Mouse (Mus musculus) hindbrain, embryonic 11.5 days (tissue): Measurements from ENCODE around the gene Pnmal2. TPM values are rescaled to one million over a fixed set of nuclear protein-coding genes. Genes with fewer than 3 reads are reported as not detected.

Experiments used
- ATAC-seq: fragments of 200-750 bp; cut with Nextera tagmentation; 2 replicates; pipeline ENCODE4 v1.8.0; 2017; ENCODE audit warnings: mild to moderate bottlenecking, moderate TSS enrichment, moderate library complexity; ENCODE audit not compliant: low FRiP score
- DNase-seq: peaks from one replicate; pipeline ENCODE4 v3.0.0-alpha.2; 2015; ENCODE audit warnings: low spot score
- H3K27ac ChIP-seq: fragments of 300-500 bp; sonication (generic); 2 replicates; pipeline ENCODE4 v1.5.1; 2014; ENCODE audit warnings: mild to moderate bottlenecking, low read depth, low read length
- H3K27me3 ChIP-seq: fragments of 300-500 bp; sonication (generic); 2 replicates; pipeline ENCODE4 v1.6.1; 2014; ENCODE audit warnings: mild to moderate bottlenecking, low read length, moderate library complexity, mixed read lengths; ENCODE audit not compliant: control insufficient read depth, insufficient read depth
- H3K36me3 ChIP-seq: fragments of 300-500 bp; sonication (generic); 2 replicates; pipeline ENCODE4 v1.6.1; 2014; ENCODE audit warnings: mild to moderate bottlenecking, low read length, moderate library complexity, mixed read lengths; ENCODE audit not compliant: control insufficient read depth, insufficient read depth
- H3K4me1 ChIP-seq: fragments of 300-500 bp; sonication (generic); replicated peaks from 2 replicates; pipeline ENCODE4 v1.6.1; 2014; ENCODE audit warnings: low read length, mixed read lengths; ENCODE audit not compliant: control insufficient read depth, insufficient read depth
- H3K4me2 ChIP-seq: fragments of 300-500 bp; sonication (generic); replicated peaks from 2 replicates; pipeline ENCODE4 v1.6.1; 2014; ENCODE audit warnings: mild to moderate bottlenecking, low read depth, low read length
- H3K4me3 ChIP-seq: fragments of 300-500 bp; sonication (generic); 2 replicates; pipeline ENCODE4 v1.5.1; 2014; ENCODE audit warnings: low read depth, low read length
- H3K9ac ChIP-seq: fragments of 300-500 bp; sonication (generic); 2 replicates; pipeline ENCODE4 v1.6.1; 2014; ENCODE audit warnings: low read depth, low read length
- H3K9me3 ChIP-seq: fragments of 300-500 bp; sonication (generic); 2 replicates; pipeline ENCODE4 v1.6.1; 2016; ENCODE audit warnings: low read length; ENCODE audit not compliant: control insufficient read depth
- WGBS: fragments of 180-500 bp; shearing (Covaris S2); extraction: QIAGEN DNeasy Blood & Tissue Kit; methylation state at CpG from one replicate; pipeline ENCODE4 v1.1.7; 2014; 5-methylcytosine and 5-hydroxymethylcytosine counted together
- polyA plus RNA-seq: library from polyadenylated mRNA; unstranded; fragments of >200 nt; fragmentation: Nextera tagmentation; extraction: Ambion mirVana; gene quantifications from 2 replicates; pipeline ENCODE4 v1.2.1, GENCODE M21; 2014

The Pnmal2 gene
- polyA plus RNA-seq, 1 experiment from 2014 or later, result 11.0 TPM

- H3K27me3 ChIP-seq, result peaks cover 50% of the 10 kb centered on the region
- H3K9ac ChIP-seq, result peak overlapping the region; percentile 81; the same call in 1 of the 2 replicates
- DNase-seq, result peak; percentile 37
- H3K4me1 ChIP-seq, result peaks cover 28% of the 10 kb centered on the region; the same call in 1 of the 2 replicates
- H3K36me3 ChIP-seq, result no peaks in the 10 kb centered on the region
- ATAC-seq, result no peak
- peak overlapping the region; percentile 67 for H3K4me3 ChIP-seq
- peak overlapping the region; percentile 87 for H3K4me2 ChIP-seq
- H3K27ac ChIP-seq, result no peak overlapping the region
- H3K9me3 ChIP-seq, result no peaks in the 10 kb centered on the region
- WGBS, result 13% methylated on average over 17 of the region's 17 CpGs
These were observed 937 bp downstream of the Pnmal2 start for GRCm38 (mm10) chr7:16945419-16945818.

DNA sequence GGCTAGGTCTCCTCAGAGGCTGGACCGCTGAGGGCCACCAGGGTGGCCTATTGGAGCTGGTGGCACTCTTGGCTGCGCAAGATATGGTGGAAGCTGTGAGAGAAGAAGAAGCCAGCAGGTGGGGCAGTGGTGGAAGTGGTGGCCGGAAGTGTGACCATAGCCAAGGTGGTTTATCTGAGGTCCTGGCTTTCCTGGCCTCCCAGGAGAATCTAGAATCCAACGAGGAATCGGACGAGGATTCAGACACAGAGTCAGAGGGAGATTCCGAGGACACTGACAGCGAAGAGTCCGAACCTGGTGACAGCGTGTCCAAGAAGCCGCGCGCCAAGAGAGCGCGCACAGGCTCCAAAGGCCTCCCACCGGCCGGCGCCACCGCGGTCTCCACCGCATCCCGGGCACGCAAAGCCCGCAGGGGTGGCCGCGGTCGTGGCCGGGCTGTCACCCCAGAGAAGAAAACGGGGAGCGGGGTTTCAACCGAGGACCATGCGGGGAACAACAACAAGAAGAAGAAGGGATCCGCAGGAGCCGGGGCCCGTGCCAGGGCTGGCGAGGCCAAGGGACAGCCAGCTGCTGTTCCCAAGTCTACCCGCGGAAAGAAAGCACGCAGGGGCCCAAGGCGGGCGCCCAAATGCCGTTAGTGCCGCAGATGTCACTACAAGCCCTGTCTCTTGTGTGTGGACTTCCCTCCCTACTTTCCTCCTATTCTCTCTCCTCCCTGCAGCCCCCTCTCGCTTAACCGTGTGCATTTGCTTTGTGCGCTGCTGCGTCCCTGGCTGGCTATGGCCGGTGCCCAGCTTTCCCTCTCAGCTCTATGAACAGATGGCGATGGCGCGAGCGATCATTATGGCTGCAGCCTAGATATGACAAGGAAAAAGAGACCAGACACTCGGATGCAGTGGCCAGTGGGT lies 2.2 kb downstream of the Pnmal2 start:
- DNase-seq (peak; percentile 52), ATAC-seq (no peak)
- peak overlapping the region; percentile 64 for H3K9ac ChIP-seq
- no peaks in the 10 kb centered on the region for H3K9me3 ChIP-seq
- WGBS, result 1% methylated on average over 52 of the region's 53 CpGs
- H3K27me3 ChIP-seq, result peaks cover 50% of the 10 kb centered on the region
- H3K36me3 ChIP-seq, result no peaks in the 10 kb centered on the region
- H3K4me1 ChIP-seq, result peaks cover 28% of the 10 kb centered on the region; the same call in 1 of the 2 replicates
- peak overlapping the region; percentile 87 for H3K4me2 ChIP-seq
- peak overlapping the region; percentile 67 for H3K4me3 ChIP-seq
- H3K27ac ChIP-seq, result no peak overlapping the region

DNA sequence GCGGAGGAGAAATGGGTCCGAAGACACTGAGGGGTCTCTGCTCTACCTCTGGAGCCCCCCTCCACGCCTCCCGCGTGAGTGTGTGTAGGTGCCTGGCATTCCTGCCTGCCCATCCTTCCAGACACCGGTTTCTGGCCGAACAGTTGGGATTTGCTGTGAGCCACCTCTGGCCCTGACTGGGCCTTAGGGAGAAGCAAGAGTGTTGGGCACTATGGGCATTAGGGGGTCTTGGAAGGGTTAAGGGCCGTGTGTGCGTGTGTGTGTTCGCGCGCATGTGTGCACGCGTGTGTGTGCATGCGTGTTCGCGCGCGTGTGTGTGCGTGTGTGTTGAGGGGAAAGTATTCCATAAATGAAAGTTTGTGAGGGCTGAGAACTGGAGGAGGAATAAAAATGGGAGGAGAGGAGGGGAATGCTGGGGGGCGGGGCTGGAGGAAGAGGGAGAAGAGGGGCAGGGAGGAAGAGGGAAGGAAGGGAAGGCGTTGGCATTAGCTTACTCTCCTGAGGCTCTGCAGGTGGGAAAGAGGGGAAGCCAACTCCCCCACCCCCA lies 2.9 kb downstream of the Pnmal2 start:
- peaks cover 50% of the 10 kb centered on the region for H3K27me3 ChIP-seq
- peaks cover 28% of the 10 kb centered on the region; the same call in 1 of the 2 replicates for H3K4me1 ChIP-seq
- H3K9me3 ChIP-seq, result no peaks in the 10 kb centered on the region
- no peaks in the 10 kb centered on the region for H3K36me3 ChIP-seq
- WGBS, result 18% methylated on average over 22 of the region's 22 CpGs
- DNase-seq, result peak; percentile 15
- H3K9ac ChIP-seq, result peak overlapping the region; percentile 64
- H3K4me3 ChIP-seq, result peak overlapping the region; percentile 67
- no peak overlapping the region for H3K27ac ChIP-seq
- ATAC-seq, result no peak
- peak overlapping the region; percentile 87 for H3K4me2 ChIP-seq

GRCm38 (mm10) chr7:16947959-16948361 lies 3.5 kb downstream of the Pnmal2 start:
- Histone ChIP-seq H3K27ac (no peak overlapping the region), H3K4me1 (peaks cover 28% of the 10 kb centered on the region; the same call in 1 of the 2 replicates), H3K27me3 (peaks cover 50% of the 10 kb centered on the region), H3K36me3 (no peaks in the 10 kb centered on the region), H3K4me3 (peak overlapping the region; percentile 67), H3K9me3 (no peaks in the 10 kb centered on the region), H3K9ac (peak overlapping the region; percentile 16; the same call in 1 of the 2 replicates), H3K4me2 (peak overlapping the region; percentile 87)
- ATAC-seq, result no peak
- 10% methylated on average over 4 of the region's 4 CpGs for WGBS
- DNase-seq, result peak; percentile 29

DNA sequence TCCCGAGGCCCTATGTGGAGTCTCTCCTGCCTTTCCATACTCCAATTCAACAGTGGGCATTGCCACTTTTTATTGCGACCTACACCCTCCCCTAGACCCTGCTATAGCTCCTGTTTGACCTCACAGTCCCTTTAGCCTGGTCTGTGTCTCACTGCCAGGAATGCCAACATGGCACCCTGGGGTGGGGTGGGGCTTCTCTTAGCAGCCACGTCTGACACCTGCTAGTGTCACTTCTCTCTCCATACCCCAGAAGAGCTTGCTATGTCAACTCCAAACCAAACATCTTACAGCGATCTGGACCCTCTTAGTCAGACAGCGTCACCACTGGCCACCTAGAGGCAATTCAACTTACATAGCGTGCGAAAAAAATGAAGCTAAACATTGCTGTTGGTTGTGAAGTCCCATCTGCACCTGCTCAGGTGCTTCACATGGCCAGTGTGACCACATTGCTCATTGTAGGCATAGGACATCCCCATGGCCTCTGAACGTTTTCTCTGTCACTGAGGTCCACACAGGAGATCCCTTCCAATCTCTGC lies 4.5 kb downstream of the Pnmal2 start:
- Histone ChIP-seq H3K27ac (no peak overlapping the region), H3K9me3 (no peaks in the 10 kb centered on the region), H3K4me3 (no peak overlapping the region), H3K36me3 (no peaks in the 10 kb centered on the region), H3K4me1 (peaks cover 28% of the 10 kb centered on the region; the same call in 1 of the 2 replicates), H3K4me2 (no peak overlapping the region), H3K9ac (no peak overlapping the region), H3K27me3 (peaks cover 50% of the 10 kb centered on the region)
- 52% methylated on average over 8 of the region's 8 CpGs for WGBS
- ATAC-seq, result no peak
- DNase-seq, result no peak

DNA sequence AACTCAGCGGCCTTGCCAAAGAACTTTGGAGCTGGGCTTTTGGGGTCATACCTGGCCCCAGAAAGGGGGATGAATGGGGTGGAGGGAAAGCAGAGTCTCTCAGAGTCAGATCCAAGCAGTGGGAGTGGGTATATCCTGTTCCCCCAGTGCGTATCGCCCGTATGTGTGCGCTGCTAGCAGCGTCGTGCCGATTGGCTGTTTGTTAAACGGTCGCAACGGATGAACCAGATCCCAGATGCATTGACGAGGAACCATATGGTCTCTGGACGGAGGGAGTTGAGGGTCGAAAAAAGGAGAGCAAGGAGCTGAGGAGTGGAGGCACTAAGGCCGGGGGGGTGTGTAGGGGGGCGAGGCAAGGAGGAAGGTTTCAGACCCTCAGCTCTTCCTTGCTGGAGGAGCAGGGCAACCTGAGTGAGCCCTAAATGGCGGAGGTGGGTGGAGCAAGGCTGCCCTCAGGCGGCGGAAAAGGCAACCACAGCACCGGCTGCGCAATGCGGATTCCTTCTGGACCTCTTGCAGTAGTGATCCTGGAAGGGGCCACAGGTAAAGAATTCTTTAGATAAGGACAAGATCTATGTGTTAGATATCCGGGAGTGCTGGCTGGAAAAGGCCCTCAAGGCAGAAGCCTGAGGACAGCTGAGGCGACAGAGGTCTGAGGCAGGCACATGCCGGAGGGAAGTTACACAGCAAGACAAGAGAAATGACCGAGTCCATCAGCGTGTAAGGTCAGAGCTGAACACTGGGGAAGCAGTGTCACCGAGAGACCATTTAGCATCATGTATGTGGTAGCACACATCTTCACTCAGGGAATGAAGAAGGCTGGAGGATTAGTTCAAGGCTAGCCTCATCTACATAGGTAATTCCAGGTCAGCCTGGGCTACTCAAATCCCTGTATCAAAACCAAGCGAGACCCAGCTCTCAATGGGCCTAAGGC lies 5.7 kb downstream of the Pnmal2 start:
- DNase-seq, result peak; percentile 89
- Histone ChIP-seq H3K4me3 (peak overlapping the region; percentile 16), H3K9ac (peak overlapping the region; percentile 49; the same call in 1 of the 2 replicates), H3K4me2 (peak overlapping the region; percentile 42), H3K27me3 (peaks cover 46% of the 10 kb centered on the region), H3K4me1 (peaks cover 26% of the 10 kb centered on the region; the same call in 1 of the 2 replicates), H3K27ac (no peak overlapping the region), H3K36me3 (no peaks in the 10 kb centered on the region), H3K9me3 (no peaks in the 10 kb centered on the region)
- WGBS, result 11% methylated on average over 29 of the region's 29 CpGs
- ATAC-seq, result peak; percentile 50

- peak; percentile 89 for DNase-seq
- ATAC-seq, result peak; percentile 60
- H3K4me2 ChIP-seq, result 0 out of 2 replicates have a peak overlapping the region, but pooled peaks have one; percentile 14
- peaks cover 23% of the 10 kb centered on the region; the same call in 1 of the 2 replicates for H3K4me1 ChIP-seq
- H3K36me3 ChIP-seq, result no peaks in the 10 kb centered on the region
- H3K27me3 ChIP-seq, result peaks cover 38% of the 10 kb centered on the region
- no peak overlapping the region for H3K9ac ChIP-seq
- no peaks in the 10 kb centered on the region for H3K9me3 ChIP-seq
- H3K27ac ChIP-seq, result no peak overlapping the region
- WGBS, result 32% methylated on average over 18 of the region's 18 CpGs
- no peak overlapping the region for H3K4me3 ChIP-seq
These were observed 6.6 kb downstream of the Pnmal2 start for GRCm38 (mm10) chr7:16950861-16951635.
